Mouse (Mus musculus) embryonic facial prominence, embryonic 11.5 days (tissue): ENCODE measurements around the gene Mtfr1l. TPM values are rescaled to one million over a fixed set of nuclear protein-coding genes. Genes with fewer than 3 reads are reported as not detected.

ENCODE experiments used
- ATAC-seq: fragments of 200-750 bp; cut with Nextera tagmentation; replicated peaks from 2 replicates; pipeline ENCODE4 v1.8.0; 2017; ENCODE audit warnings: low read depth; ENCODE audit not compliant: insufficient number of reproducible peaks, low FRiP score, low TSS enrichment
- DNase-seq: peaks from one replicate; pipeline ENCODE4 v3.0.0-alpha.2; 2015; ENCODE audit warnings: low spot score
- H3K27ac ChIP-seq: fragments of 300-500 bp; sonication (generic); replicated peaks from 2 replicates; pipeline ENCODE4 v1.5.1; 2014; ENCODE audit warnings: mild to moderate bottlenecking, low read depth, low read length, control low read depth
- H3K27me3 ChIP-seq: fragments of 300-500 bp; sonication (generic); 2 replicates; pipeline ENCODE4 v1.6.1; 2014; ENCODE audit warnings: mild to moderate bottlenecking, low read length, moderate library complexity, mixed read lengths; ENCODE audit not compliant: control insufficient read depth, insufficient read depth
- H3K36me3 ChIP-seq: fragments of 300-500 bp; sonication (generic); replicated peaks from 2 replicates; pipeline ENCODE4 v1.6.1; 2014; ENCODE audit warnings: low read depth, mild to moderate bottlenecking, low read length, moderate library complexity, mixed read lengths; ENCODE audit not compliant: control insufficient read depth, insufficient read depth
- H3K4me1 ChIP-seq: fragments of 300-500 bp; sonication (generic); 2 replicates; pipeline ENCODE4 v1.6.1; 2014; ENCODE audit warnings: low read length, mixed read lengths; ENCODE audit not compliant: control insufficient read depth, insufficient read depth
- H3K4me2 ChIP-seq: fragments of 300-500 bp; sonication (generic); 2 replicates; pipeline ENCODE4 v1.6.1; 2014; ENCODE audit warnings: low read depth, mild to moderate bottlenecking, control low read depth, low read length, moderate library complexity
- H3K4me3 ChIP-seq: fragments of 300-500 bp; sonication (generic); 2 replicates; pipeline ENCODE4 v1.5.1; 2014; ENCODE audit warnings: low read depth, low read length, control low read depth
- H3K9ac ChIP-seq: fragments of 300-500 bp; sonication (generic); replicated peaks from 2 replicates; pipeline ENCODE4 v1.6.1; 2014; ENCODE audit warnings: mild to moderate bottlenecking, control low read depth, low read length
- H3K9me3 ChIP-seq: fragments of 300-500 bp; sonication (generic); replicated peaks from 2 replicates; pipeline ENCODE4 v1.6.1; 2016; ENCODE audit warnings: mild to moderate bottlenecking, low read length, inconsistent platforms, mixed read lengths; ENCODE audit not compliant: control insufficient read depth
- WGBS: fragments of 180-500 bp; shearing (Covaris S2); extraction: QIAGEN DNeasy Blood & Tissue Kit; methylation state at CpG from one replicate; pipeline ENCODE4 v1.1.7; 2014; 5-methylcytosine and 5-hydroxymethylcytosine counted together
- polyA plus RNA-seq: library from polyadenylated mRNA; unstranded; fragments of >200 nt; fragmentation: Nextera tagmentation; extraction: Ambion mirVana; gene quantifications from 2 replicates; pipeline ENCODE4 v1.2.1, GENCODE M21; 2014

The Mtfr1l gene
- polyA plus RNA-seq, 1 experiment from 2014 or later: 138 TPM

DNA sequence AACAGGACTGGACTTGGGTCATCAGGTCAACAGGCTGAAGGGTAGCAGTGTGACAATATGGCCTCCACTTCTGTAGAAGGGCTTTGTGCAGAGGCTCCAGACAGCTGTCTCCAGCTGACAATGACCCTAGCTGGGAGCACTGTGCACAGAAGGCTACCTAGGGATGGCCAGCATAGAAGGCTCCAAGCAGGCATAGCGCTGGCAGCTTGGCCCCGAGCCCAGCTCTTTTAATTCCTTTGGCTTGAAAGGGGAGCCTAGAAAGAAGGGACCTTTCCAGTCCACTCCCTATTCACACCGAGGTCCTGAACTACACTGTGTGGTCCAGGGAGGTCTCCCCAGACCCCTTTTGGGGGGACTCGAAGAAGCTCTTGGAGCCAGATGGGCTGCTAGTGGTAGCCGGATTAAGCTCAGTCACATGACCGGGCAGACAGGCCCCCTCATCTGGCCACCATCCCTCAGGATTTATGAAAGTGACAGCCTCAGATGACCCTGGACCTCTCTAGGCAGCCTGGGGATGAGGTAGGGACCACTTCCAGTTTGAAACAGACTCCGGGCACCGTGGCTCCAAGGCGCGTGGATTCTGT is 3.9 kb upstream of the Mtfr1l start:
- H3K4me2 ChIP-seq: no peak overlapping the region
- peaks cover 3% of the 10 kb centered on the region; the same call in 1 of the 2 replicates for H3K4me1 ChIP-seq
- no peak overlapping the region for H3K9ac ChIP-seq
- no peak overlapping the region for H3K4me3 ChIP-seq
- H3K27ac ChIP-seq: no peak overlapping the region
- H3K9me3 ChIP-seq: no peaks in the 10 kb centered on the region
- WGBS: 88% methylated on average over 10 of the region's 10 CpGs
- H3K27me3 ChIP-seq: no peaks in the 10 kb centered on the region
- peaks cover 3% of the 10 kb centered on the region; the same call in 1 of the 2 replicates for H3K36me3 ChIP-seq
- DNase-seq: no peak
- no peak for ATAC-seq

DNA sequence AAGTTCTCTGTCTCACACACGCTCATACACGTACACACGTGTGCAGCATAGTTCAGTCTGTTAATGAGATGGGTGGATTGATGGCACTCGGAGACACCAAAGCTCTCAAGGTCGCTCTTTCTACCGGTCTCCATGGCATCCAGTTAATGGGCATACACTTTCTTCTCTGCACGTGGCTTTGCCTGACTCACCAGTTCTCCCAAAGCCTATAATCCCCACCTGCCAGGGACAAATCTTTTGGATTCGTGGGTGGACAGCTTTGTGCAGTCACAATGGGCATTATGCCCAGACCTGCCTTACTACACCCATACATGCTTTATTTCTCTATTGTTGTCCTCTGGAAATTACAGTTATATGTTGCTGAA is 582 bp upstream of the Mtfr1l start:
- ATAC-seq: no peak; the same call in 1 of the 2 replicates

DNA sequence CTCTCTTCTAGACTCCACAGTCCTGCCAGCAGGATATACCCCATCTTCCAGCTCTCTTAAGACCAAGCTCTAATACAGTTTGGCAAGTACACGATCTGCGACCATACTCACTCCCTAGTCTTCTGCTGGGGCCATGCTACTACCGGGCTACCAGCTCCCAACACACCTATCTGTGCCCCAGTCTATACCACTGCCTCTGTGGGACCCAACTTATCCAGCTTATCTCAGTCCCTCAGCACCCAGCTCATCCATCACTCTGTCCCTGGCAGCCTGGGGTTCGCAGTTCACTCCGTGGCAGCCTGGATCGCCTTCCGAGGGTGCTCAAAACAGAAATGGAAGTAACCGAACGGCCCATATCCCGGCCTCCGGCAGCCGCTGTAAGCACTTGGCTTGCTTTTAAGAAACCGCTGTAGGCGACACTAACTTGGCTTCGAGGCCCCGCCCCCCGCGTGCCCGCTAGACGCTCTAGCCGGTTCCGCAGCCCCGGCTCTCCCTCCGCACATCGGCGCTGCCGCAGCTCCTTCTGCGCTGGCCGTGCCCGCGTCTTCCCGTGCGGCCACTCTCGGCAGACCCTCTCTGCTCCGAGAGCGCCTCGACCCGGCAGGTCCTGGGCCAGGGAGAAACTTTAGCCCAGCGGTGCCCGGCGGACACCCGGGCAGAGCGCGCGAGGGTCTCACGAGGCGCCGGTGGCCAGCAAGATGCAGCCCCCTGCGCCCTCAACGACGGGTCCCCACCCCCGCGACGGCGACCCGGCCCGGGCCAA is 882 bp downstream of the Mtfr1l start:
- H3K27ac ChIP-seq: peak overlapping the region; percentile 75
- no peak; the same call in 1 of the 2 replicates for ATAC-seq

More for the DNA sequence above, 582 bp upstream of the Mtfr1l start:
- Histone ChIP-seq H3K27ac (no peak overlapping the region), H3K9me3 (no peaks in the 10 kb centered on the region), H3K4me2 (peak overlapping the region; percentile 68), H3K4me1 (peaks cover 3% of the 10 kb centered on the region; the same call in 1 of the 2 replicates), H3K36me3 (peaks cover 3% of the 10 kb centered on the region; the same call in 1 of the 2 replicates), H3K9ac (peak overlapping the region; percentile 22), H3K4me3 (peak overlapping the region; percentile 95), H3K27me3 (no peaks in the 10 kb centered on the region)
- DNase-seq: no peak
- WGBS: 23% methylated on average over 8 of the region's 8 CpGs

DNA sequence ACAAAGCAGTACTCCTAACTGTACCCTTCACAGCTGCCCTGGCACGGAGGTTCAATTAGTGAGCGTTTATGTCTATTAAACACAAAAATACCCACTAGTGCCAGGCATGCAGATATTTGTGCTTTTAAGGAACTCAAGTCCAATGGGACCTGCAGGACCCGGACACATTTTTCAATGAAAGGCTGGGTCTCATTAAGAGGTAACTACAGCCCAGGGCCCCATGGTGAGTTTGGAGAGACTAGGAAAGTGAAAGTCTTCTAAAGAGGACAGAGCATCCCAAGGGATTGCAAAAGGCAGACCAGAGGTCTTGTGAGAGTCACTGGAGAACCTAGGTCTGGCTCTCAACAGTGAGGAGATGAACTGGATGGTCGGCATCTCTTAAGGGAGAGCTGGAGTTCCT is 1.8 kb downstream of the Mtfr1l start:
- Histone ChIP-seq H3K9me3 (no peaks in the 10 kb centered on the region), H3K27me3 (no peaks in the 10 kb centered on the region), H3K4me2 (no peak overlapping the region), H3K4me3 (0 out of 2 replicates have a peak overlapping the region, but pooled peaks have one; percentile 95), H3K36me3 (peaks cover 2% of the 10 kb centered on the region; the same call in 1 of the 2 replicates), H3K4me1 (peaks cover 3% of the 10 kb centered on the region; the same call in 1 of the 2 replicates), H3K9ac (peak overlapping the region; percentile 74), H3K27ac (no peak overlapping the region)
- ATAC-seq (no peak), DNase-seq (no peak)
- WGBS: 83% methylated on average over 4 of the region's 4 CpGs

More for the DNA sequence above, 882 bp downstream of the Mtfr1l start:
- H3K4me1 ChIP-seq: peaks cover 3% of the 10 kb centered on the region; the same call in 1 of the 2 replicates
- H3K4me3 ChIP-seq: peak overlapping the region; percentile 95
- H3K9ac ChIP-seq: peak overlapping the region; percentile 74
- H3K4me2 ChIP-seq: peak overlapping the region; percentile 81
- H3K9me3 ChIP-seq: no peaks in the 10 kb centered on the region
- WGBS: 1% methylated on average over 56 of the region's 57 CpGs
- H3K27me3 ChIP-seq: no peaks in the 10 kb centered on the region
- DNase-seq: peak; percentile 72
- no peaks in the 10 kb centered on the region; the same call in 1 of the 2 replicates for H3K36me3 ChIP-seq

DNA sequence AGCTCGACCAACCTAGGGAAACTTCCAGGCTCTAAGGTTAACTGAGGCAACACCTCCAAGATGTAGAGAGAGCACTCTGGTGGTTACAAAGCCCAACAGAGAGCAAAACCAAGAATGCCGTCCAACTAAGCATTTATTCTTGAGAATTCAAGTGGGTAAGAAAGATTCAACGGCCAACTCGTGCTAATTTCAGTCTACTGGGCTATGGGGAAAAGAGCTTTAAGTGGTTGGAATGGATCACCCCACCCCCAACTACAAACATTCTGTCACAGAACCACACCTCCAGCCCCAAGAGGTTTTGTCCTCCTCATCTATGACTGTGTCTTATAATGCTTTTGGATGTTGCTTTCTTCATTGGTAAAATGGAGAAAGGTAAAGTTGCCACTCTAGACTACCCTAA is 2.3 kb downstream of the Mtfr1l start:
- peaks cover 2% of the 10 kb centered on the region; the same call in 1 of the 2 replicates for H3K36me3 ChIP-seq
- H3K27ac ChIP-seq: no peak overlapping the region
- no peak overlapping the region for H3K4me2 ChIP-seq
- H3K9me3 ChIP-seq: no peaks in the 10 kb centered on the region
- 90% methylated on average over 4 of the region's 4 CpGs for WGBS
- ATAC-seq (no peak), DNase-seq (no peak)
- H3K27me3 ChIP-seq: no peaks in the 10 kb centered on the region
- peaks cover 3% of the 10 kb centered on the region; the same call in 1 of the 2 replicates for H3K4me1 ChIP-seq
- H3K9ac ChIP-seq: no peak overlapping the region
- no peak overlapping the region for H3K4me3 ChIP-seq

DNA sequence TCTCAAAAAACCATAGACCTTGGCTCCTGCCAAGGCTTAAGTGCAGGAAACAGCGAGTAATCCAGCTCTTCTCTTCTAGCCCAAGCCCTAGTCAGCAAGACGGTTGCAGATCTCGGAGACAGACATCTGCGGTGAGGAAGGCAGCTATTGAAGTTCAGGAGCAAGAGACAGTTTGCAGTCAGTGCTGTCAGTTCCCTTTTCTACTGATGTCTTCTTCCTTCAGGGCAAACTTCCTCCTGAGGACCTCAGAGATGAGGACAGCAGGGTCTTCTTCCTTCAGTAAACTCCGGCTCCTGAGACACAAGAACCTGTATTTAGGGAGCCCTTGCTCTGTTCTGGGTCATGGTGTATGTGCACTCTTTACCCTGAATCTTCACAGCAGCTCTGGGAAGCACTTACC is 9.0 kb downstream of the Mtfr1l start:
- Histone ChIP-seq H3K4me2 (no peak overlapping the region), H3K4me3 (no peak overlapping the region), H3K9ac (no peak overlapping the region), H3K36me3 (peaks cover 2% of the 10 kb centered on the region), H3K4me1 (no peaks in the 10 kb centered on the region), H3K27ac (no peak overlapping the region), H3K9me3 (no peaks in the 10 kb centered on the region), H3K27me3 (no peaks in the 10 kb centered on the region)
- DNase-seq: no peak
- 76% methylated on average over 5 of the region's 5 CpGs for WGBS
- no peak for ATAC-seq

DNA sequence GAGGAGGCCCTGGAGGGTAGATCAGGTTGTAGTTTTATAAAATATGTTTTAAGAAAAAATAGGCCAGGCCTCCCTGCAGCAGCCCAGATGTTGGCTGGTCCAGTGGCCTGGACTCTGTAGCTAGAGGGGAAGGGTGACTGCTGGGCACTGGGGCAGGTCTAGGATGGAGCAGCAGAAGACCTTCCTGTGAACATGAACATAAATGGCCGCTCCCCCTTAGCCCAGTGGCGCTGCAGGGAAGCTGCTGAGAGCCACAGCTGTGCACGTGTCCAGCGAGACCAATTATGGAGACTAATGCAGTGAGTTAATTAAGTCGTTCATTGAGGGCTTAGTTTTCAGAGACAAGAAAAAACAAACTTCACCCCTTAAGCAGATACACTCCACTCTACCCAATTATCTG is 9.4 kb downstream of the Mtfr1l start:
- Histone ChIP-seq H3K27me3 (no peaks in the 10 kb centered on the region), H3K4me1 (no peaks in the 10 kb centered on the region), H3K36me3 (peaks cover 2% of the 10 kb centered on the region), H3K4me2 (no peak overlapping the region), H3K4me3 (no peak overlapping the region), H3K9me3 (no peaks in the 10 kb centered on the region), H3K9ac (no peak overlapping the region), H3K27ac (no peak overlapping the region)
- no peak for ATAC-seq
- DNase-seq: no peak
- 78% methylated on average over 5 of the region's 5 CpGs for WGBS

DNA sequence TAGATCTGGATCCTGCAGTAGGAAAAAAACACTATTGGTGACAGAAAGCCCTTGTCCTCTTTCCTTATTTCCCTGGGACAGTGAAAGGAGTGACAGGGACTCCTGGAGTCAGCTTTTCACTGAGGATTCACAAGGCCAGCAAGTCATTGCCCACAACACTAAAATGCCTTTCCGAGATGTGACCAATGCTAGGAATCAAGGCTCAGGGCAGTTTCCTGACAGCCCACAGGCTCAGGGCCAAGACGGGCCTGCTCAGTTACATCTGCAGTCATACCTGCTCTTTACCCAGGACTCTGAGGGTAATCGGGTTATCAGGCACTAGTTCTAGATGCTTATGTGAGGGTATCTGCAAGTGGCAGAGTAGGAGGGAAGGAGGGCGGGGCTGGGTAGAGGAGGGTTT is 11.7 kb downstream of the Mtfr1l start:
- Histone ChIP-seq H3K27me3 (no peaks in the 10 kb centered on the region), H3K36me3 (no peaks in the 10 kb centered on the region; the same call in 1 of the 2 replicates), H3K27ac (no peak overlapping the region), H3K9me3 (no peaks in the 10 kb centered on the region), H3K9ac (no peak overlapping the region), H3K4me3 (no peak overlapping the region), H3K4me1 (no peaks in the 10 kb centered on the region), H3K4me2 (no peak overlapping the region)
- DNase-seq (no peak), ATAC-seq (no peak)
- WGBS: 88% methylated on average over 4 of the region's 4 CpGs
